Mouse (Mus musculus) kidney, embryonic 16.5 days (tissue): ENCODE data around the gene Gm10271. TPM values are rescaled to one million over a fixed set of nuclear protein-coding genes. Genes with fewer than 3 reads are reported as not detected.

Source experiments
- ATAC-seq: fragments of 200-750 bp; cut with Nextera tagmentation; 2 replicates; pipeline ENCODE4 v1.8.0; 2017; ENCODE audit warnings: moderate TSS enrichment; ENCODE audit not compliant: low FRiP score, low TSS enrichment
- H3K27ac ChIP-seq: fragments of 300-500 bp; sonication (generic); 2 replicates; pipeline ENCODE4 v1.5.1; 2014; ENCODE audit warnings: low read length
- H3K27me3 ChIP-seq: fragments of 300-500 bp; sonication (generic); 2 replicates; pipeline ENCODE4 v1.6.1; 2014; ENCODE audit warnings: low read length, control low read depth, mixed read lengths; ENCODE audit not compliant: insufficient read depth
- H3K36me3 ChIP-seq: fragments of 300-500 bp; sonication (generic); 2 replicates; pipeline ENCODE4 v1.6.1; 2014; ENCODE audit warnings: low read length, control low read depth, mixed read lengths; ENCODE audit not compliant: insufficient read depth
- H3K4me1 ChIP-seq: fragments of 300-500 bp; sonication (generic); 2 replicates; pipeline ENCODE4 v1.6.1; 2014; ENCODE audit warnings: low read length, control low read depth, mixed read lengths; ENCODE audit not compliant: insufficient read depth
- H3K4me2 ChIP-seq: fragments of 300-500 bp; sonication (generic); replicated peaks from 2 replicates; pipeline ENCODE4 v1.6.1; 2014; ENCODE audit warnings: low read depth, low read length
- H3K4me3 ChIP-seq: fragments of 300-500 bp; sonication (generic); 2 replicates; pipeline ENCODE4 v1.5.1; 2014; ENCODE audit warnings: mild to moderate bottlenecking, low read length
- H3K9ac ChIP-seq: fragments of 300-500 bp; sonication (generic); replicated peaks from 2 replicates; pipeline ENCODE4 v1.6.1; 2014; ENCODE audit warnings: low read length
- H3K9me3 ChIP-seq: fragments of 300-500 bp; sonication (generic); 2 replicates; pipeline ENCODE4 v1.6.1; 2016; ENCODE audit warnings: low read length, control low read depth
- WGBS: fragments of 180-500 bp; shearing (Covaris S2); extraction: QIAGEN DNeasy Blood & Tissue Kit; methylation state at CpG from one replicate; pipeline ENCODE4 v1.1.7; 2014; 5-methylcytosine and 5-hydroxymethylcytosine counted together
- polyA plus RNA-seq: library from polyadenylated mRNA; unstranded; fragments of >200 nt; fragmentation: Nextera tagmentation; extraction: Ambion mirVana; gene quantifications from 2 replicates; pipeline ENCODE4 v1.2.1, GENCODE M21; 2015

Gm10271 gene
- not detected in 2 replicates for polyA plus RNA-seq

GRCm38 (mm10) chr10:116972509-116972908 lies at the start of gene Gm10271:
Gene Gm10271 (minus strand): TSS chr10:116972609.
- no peaks in the 10 kb centered on the region for H3K36me3 ChIP-seq
- 96% methylated on average over 6 of the region's 6 CpGs for WGBS
- H3K4me3 ChIP-seq, result no peak within 1 kb of the TSS

GRCm38 (mm10) chr10:117021020-117021754 lies 48.8 kb upstream of the Gm10271 start:
- no peak overlapping the region for H3K27ac ChIP-seq
- no peak overlapping the region for H3K9ac ChIP-seq
- H3K4me2 ChIP-seq, result peak overlapping the region; percentile 24; the same call in 1 of the 2 replicates
- H3K9me3 ChIP-seq, result no peaks in the 10 kb centered on the region
- 7% methylated on average over 21 of the region's 21 CpGs for WGBS
- ATAC-seq, result peak; percentile 96
- H3K36me3 ChIP-seq, result no peaks in the 10 kb centered on the region
- H3K4me3 ChIP-seq, result no peak overlapping the region
- H3K27me3 ChIP-seq, result peaks cover 45% of the 10 kb centered on the region
- peaks cover 17% of the 10 kb centered on the region for H3K4me1 ChIP-seq

More at GRCm38 (mm10) chr10:116972509-116972908, at the start of gene Gm10271:
- ATAC-seq, result no peak
- H3K9me3 ChIP-seq, result peaks cover 4% of the 10 kb centered on the region; the same call in 1 of the 2 replicates
- peaks cover 5% of the 10 kb centered on the region; the same call in 1 of the 2 replicates for H3K4me1 ChIP-seq
- no peak within 1 kb of the TSS for H3K27ac ChIP-seq
- no peak within 1 kb of the TSS for H3K9ac ChIP-seq
- H3K27me3 ChIP-seq, result no peaks in the 10 kb centered on the region
- no peak within 1 kb of the TSS for H3K4me2 ChIP-seq

- no peak for ATAC-seq
These were observed 46.0 kb upstream of the Gm10271 start for GRCm38 (mm10) chr10:117018281-117018840.

DNA sequence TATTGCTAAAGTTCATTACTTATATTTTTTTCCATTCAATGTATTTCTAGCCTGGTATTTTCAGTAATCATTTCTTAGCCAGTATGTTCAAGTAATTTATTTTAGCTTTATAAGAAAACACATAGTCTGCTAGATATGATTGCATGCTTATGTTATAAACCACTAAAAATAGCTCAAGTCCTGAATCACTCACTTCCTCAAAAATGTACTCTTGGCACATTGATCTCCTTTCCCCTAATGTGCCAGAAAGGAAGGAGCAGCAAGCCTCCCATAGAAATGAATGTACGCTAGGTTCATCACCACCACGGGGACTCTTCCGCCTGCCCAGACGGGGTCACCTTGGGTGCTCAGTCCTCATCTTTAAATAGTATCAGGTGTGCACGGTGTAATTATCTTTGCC lies 42.2 kb upstream of the Gm10271 start:
- Histone ChIP-seq H3K4me2 (no peak overlapping the region), H3K9ac (no peak overlapping the region), H3K36me3 (no peaks in the 10 kb centered on the region), H3K27ac (no peak overlapping the region), H3K9me3 (no peaks in the 10 kb centered on the region), H3K27me3 (peaks cover 11% of the 10 kb centered on the region; the same call in 1 of the 2 replicates), H3K4me1 (peaks cover 15% of the 10 kb centered on the region; the same call in 1 of the 2 replicates), H3K4me3 (no peak overlapping the region)
- ATAC-seq, result no peak
- 90% methylated on average over 5 of the region's 5 CpGs for WGBS

More at GRCm38 (mm10) chr10:117018281-117018840, 46.0 kb upstream of the Gm10271 start:
- no peak overlapping the region for H3K4me2 ChIP-seq
- peaks cover 20% of the 10 kb centered on the region for H3K4me1 ChIP-seq
- no peak overlapping the region for H3K9ac ChIP-seq
- peaks cover 24% of the 10 kb centered on the region for H3K27me3 ChIP-seq
- 57% methylated on average over 7 of the region's 7 CpGs for WGBS
- H3K9me3 ChIP-seq, result no peaks in the 10 kb centered on the region
- no peaks in the 10 kb centered on the region for H3K36me3 ChIP-seq
- no peak overlapping the region for H3K4me3 ChIP-seq
- no peak overlapping the region for H3K27ac ChIP-seq

DNA sequence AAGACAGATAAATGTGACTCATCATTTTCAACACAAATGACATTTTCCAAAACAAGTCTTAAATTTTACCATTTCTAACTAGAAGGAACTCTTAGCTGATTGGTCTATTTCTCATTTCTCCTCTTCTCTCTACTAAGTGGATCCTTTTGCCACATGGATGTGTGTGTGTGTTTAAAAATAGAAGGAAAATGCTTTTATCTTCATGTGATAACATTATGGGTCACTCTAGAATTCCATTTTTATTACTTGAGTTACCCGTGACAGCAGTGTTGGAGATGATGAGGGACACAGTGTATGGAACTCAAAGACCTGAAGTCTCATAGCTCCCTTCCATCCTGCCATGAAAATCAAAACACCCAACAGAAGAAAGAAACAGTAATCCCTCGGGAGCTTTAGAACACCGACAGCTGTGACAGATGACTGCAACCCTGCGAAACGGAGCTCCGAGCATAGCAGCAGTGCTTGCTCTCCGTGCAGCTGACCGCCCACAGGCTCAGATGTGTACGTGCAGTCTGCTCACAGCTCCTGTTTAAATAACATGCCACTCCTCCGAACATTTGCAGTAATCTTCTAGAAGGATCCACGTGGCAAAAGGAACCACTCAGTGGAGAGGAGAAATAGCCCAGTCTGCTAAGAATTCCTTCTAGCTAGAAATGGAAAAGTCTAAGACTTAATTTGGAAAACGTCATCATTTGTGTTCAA lies 41.4 kb upstream of the Gm10271 start:
- peaks cover 15% of the 10 kb centered on the region; the same call in 1 of the 2 replicates for H3K4me1 ChIP-seq
- H3K4me2 ChIP-seq, result peak overlapping the region; percentile 33
- no peaks in the 10 kb centered on the region for H3K9me3 ChIP-seq
- peak; percentile 83 for ATAC-seq
- H3K27ac ChIP-seq, result no peak overlapping the region
- H3K27me3 ChIP-seq, result peaks cover 6% of the 10 kb centered on the region; the same call in 1 of the 2 replicates
- H3K36me3 ChIP-seq, result no peaks in the 10 kb centered on the region
- 0 out of 2 replicates have a peak overlapping the region, but pooled peaks have one; percentile 12 for H3K9ac ChIP-seq
- no peak overlapping the region for H3K4me3 ChIP-seq
- 9% methylated on average over 12 of the region's 12 CpGs for WGBS

- WGBS, result 24% methylated on average over 8 of the region's 8 CpGs
- peak; percentile 77 for ATAC-seq
These were observed 38.6 kb upstream of the Gm10271 start for GRCm38 (mm10) chr10:117011047-117011446.

GRCm38 (mm10) chr10:117009691-117010090 lies 37.3 kb upstream of the Gm10271 start:
- H3K4me1 ChIP-seq, result peaks cover 28% of the 10 kb centered on the region
- WGBS, result 85% methylated on average over 6 of the region's 6 CpGs

More at GRCm38 (mm10) chr10:117011047-117011446, 38.6 kb upstream of the Gm10271 start:
- Histone ChIP-seq H3K27me3 (no peaks in the 10 kb centered on the region; the same call in 1 of the 2 replicates), H3K4me1 (peaks cover 21% of the 10 kb centered on the region), H3K36me3 (no peaks in the 10 kb centered on the region), H3K9ac (no peak overlapping the region), H3K9me3 (no peaks in the 10 kb centered on the region), H3K27ac (peak overlapping the region; percentile 14; the same call in 1 of the 2 replicates), H3K4me2 (no peak overlapping the region), H3K4me3 (no peak overlapping the region)

DNA sequence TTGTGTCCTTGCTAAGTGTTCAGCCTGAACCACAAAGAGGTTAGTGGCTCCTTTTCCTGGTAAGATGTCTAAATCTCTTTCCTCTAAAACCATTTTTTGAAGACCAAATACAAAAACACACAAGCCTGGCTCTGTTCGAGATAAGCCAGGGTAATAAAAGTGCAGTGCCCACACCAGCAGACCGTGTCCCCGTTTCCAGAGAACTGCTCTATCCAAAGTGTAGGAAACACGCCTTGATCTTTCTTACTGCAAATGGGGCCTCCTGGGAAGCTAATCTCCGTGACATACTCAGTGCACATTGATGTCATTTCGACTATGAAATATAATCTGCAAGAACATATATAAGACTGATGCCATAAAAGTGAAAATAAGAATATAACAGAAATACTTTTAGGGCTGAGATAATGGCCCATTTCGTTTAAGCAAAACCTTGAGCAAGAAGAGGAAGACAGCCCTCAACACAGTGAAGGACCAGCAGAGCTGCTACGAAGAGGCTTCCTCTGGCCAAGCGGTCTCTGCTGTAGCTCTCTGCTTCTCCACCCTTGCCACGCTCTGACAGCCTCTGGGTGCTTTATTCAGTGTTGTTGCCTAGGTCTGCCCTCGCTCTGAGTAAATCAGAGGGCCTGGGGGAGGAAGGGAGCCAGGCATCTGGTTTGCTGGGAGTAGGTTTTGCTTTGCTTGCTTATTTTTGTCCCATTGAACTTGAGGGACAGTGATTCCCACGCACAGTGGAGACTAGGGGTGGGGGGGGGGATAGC lies 33.5 kb upstream of the Gm10271 start:
- 0 out of 2 replicates have a peak overlapping the region, but pooled peaks have one; percentile 16 for H3K27ac ChIP-seq
- H3K4me1 ChIP-seq, result peaks cover 19% of the 10 kb centered on the region
- H3K4me2 ChIP-seq, result no peak overlapping the region
- no peak overlapping the region for H3K4me3 ChIP-seq
- no peaks in the 10 kb centered on the region for H3K27me3 ChIP-seq
- 33% methylated on average over 12 of the region's 12 CpGs for WGBS
- peak; percentile 65 for ATAC-seq
- no peaks in the 10 kb centered on the region for H3K36me3 ChIP-seq
- H3K9me3 ChIP-seq, result no peaks in the 10 kb centered on the region
- H3K9ac ChIP-seq, result no peak overlapping the region

More at GRCm38 (mm10) chr10:117009691-117010090, 37.3 kb upstream of the Gm10271 start:
- Histone ChIP-seq H3K4me2 (no peak overlapping the region), H3K27me3 (no peaks in the 10 kb centered on the region; the same call in 1 of the 2 replicates), H3K27ac (no peak overlapping the region), H3K4me3 (no peak overlapping the region), H3K9ac (no peak overlapping the region; the same call in 1 of the 2 replicates), H3K9me3 (no peaks in the 10 kb centered on the region), H3K36me3 (no peaks in the 10 kb centered on the region)
- ATAC-seq, result no peak

DNA sequence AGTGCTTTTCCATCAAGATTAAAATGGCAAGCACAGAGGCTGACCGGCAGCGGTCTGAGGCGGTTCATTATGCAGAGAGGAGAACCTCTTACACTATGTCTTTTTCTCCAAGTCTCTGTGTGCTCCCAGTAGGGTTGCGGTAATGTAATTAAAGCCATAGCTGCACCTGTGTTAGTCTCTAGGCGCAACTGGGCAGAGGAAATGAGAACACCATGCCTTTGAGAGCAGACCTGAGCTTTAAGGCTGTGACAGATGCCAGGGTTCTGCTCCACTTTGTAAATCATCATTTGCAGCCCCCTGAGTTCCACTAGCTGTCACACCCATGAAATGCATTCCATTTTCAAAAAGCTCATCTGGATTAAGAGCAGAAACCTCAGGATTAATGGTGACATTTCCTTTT lies 32.3 kb upstream of the Gm10271 start:
- no peaks in the 10 kb centered on the region for H3K9me3 ChIP-seq
- H3K36me3 ChIP-seq, result no peaks in the 10 kb centered on the region
- H3K27ac ChIP-seq, result no peak overlapping the region
- no peak overlapping the region for H3K4me3 ChIP-seq
- no peak overlapping the region for H3K4me2 ChIP-seq
- no peak overlapping the region for H3K9ac ChIP-seq
- 66% methylated on average over 5 of the region's 5 CpGs for WGBS
- H3K4me1 ChIP-seq, result peaks cover 13% of the 10 kb centered on the region
- no peak for ATAC-seq
- H3K27me3 ChIP-seq, result no peaks in the 10 kb centered on the region
